Mouse (Mus musculus): ENCODE results near the gene Dact3. TPM values are rescaled to one million over a fixed set of nuclear protein-coding genes. Genes with fewer than 3 reads are reported as not detected.

Dact3 gene
- polyA plus RNA-seq, 1 experiment from 2014 or later = 2.2 TPM

DNA sequence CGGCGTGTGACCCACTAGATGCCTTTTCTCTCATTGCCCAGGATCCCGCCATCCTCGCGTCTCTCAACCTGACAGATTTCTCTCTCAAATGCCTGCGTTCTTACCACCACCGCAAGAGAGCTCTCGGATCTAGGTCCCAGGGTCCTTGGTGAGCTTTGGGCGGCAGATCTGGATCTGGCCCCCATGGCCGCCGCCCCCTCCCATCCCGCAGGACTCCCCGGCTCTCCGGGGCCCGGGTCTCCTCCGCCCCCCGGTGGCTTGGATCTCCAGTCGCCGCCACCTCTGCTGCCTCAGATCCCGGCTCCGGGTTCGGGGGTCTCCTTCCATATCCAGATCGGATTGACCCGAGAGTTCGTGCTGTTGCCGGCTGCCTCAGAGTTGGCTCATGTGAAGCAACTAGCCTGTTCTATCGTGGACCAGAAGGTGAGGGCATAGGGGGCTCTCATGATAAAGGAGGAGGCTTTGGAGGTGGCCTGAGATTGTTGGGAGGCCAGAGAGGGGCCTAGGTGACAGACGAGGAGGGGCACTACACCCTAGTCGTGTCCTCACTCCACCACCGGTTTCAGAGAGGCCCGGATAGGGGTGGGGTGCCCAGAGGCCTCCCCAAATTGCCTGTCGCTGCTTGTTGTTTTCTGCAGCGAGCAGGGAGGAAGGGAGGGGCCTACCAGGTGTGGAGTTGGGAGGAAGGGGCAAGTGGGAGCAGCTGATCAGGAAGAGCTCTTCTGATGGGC is 31.5 kb upstream of the Dact3 start:
- peak overlapping the region; percentile 74 for H3K4me3 ChIP-seq
- 2% methylated on average over 33 of the region's 33 CpGs for WGBS
- DNase-seq (ENCODE audit: low spot score) = peak; percentile 46
- H3K27me3 ChIP-seq (ENCODE audit: low read depth, poor library complexity, severe bottlenecking) = peaks cover 15% of the 10 kb centered on the region; the same call in 1 of the 2 replicates
- H3K27ac ChIP-seq (replicated peaks) = peak overlapping the region; percentile 84
- H3K4me1 ChIP-seq = peaks cover 46% of the 10 kb centered on the region
- no peaks in the 10 kb centered on the region for H3K9me3 ChIP-seq (replicated peaks)
- peaks cover 48% of the 10 kb centered on the region for H3K36me3 ChIP-seq

DNA sequence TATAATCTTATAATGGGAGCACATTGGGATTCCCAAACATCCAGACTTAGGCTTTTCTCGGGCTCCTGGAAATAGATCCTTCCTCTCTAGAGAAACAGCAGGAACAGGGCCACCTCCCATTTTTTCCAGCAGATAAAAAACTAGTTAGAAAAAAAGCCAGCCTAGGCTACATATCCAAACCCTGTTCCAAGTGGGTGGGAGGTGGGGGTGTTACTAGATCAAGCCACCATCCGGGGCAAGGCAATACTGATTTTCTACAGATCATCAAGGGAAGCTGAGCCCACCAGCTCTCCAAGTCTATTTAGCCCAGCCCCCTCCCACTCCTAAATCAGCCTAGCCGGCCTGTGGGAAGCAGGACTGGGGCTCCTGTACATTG is 30.4 kb upstream of the Dact3 start:
- Histone ChIP-seq H3K4me3 (peak overlapping the region; percentile 74), H3K9me3 (replicated peaks) (no peaks in the 10 kb centered on the region), H3K27ac (replicated peaks) (no peak overlapping the region), H3K36me3 (peaks cover 48% of the 10 kb centered on the region), H3K4me1 (peaks cover 46% of the 10 kb centered on the region), H3K27me3 (ENCODE audit: low read depth, poor library complexity, severe bottlenecking) (peaks cover 15% of the 10 kb centered on the region; the same call in 1 of the 2 replicates)
- WGBS = 71% methylated on average over 3 of the region's 3 CpGs
- no peak for DNase-seq (ENCODE audit: low spot score)

DNA sequence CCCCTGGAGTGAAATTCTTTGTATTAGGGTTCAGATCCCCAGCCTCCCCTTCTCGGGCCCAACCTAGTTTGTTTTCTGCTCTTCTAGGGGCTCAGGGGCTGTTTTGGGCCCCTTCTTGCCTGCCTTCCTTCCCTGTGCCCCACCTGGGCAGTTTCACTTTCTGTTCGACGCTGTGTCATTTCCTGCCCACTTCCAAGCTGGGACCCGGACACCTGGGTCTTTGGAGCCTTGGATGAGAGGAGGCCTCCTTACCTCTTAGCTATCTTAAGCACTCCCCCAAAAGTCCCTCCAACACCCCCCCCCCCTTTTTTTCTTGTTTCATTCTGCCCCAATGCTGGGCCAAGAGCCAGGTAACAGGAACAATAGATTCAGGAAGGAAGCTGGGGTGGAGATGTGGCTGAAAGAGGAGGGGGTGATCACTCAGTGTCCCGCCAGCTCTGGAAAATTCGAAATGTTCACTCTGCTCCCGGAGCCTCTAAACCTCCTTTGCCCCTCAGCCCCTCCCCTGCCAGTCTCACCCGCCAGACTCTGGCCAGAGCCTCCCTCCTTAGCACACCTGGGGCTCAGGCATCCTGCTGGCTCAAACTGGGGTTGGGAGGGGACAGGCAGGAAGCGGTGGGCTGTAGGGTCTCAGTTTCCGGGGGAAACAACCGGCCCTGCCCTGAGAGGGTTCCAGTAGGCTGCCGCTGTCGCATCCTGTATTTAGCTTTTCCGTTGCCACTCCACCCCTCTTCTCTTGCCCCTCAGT is 29.9 kb upstream of the Dact3 start:
- H3K4me1 ChIP-seq = peaks cover 46% of the 10 kb centered on the region
- WGBS = 40% methylated on average over 14 of the region's 14 CpGs
- H3K27me3 ChIP-seq (ENCODE audit: low read depth, poor library complexity, severe bottlenecking) = peaks cover 15% of the 10 kb centered on the region; the same call in 1 of the 2 replicates
- no peak for DNase-seq (ENCODE audit: low spot score)
- H3K9me3 ChIP-seq (replicated peaks) = no peaks in the 10 kb centered on the region
- H3K27ac ChIP-seq (replicated peaks) = peak overlapping the region; percentile 42
- H3K36me3 ChIP-seq = peaks cover 48% of the 10 kb centered on the region
- peak overlapping the region; percentile 74 for H3K4me3 ChIP-seq

DNA sequence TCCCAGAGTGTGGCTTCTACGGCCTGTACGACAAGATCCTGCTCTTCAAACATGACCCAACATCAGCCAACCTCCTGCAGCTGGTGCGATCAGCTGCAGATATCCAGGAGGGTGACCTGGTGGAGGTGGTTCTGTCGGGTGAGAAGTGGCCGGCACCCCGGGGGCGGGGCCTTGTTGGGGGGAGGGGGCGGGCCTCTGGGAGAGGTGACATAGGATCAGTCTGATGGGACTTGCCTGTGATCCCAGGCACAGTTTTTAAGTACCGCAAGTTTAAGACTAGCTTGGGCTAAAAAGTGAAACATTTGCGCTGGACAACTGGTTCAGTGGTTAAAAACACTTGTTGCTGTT is 29.3 kb upstream of the Dact3 start:
- no peak overlapping the region for H3K27ac ChIP-seq (replicated peaks)

DNA sequence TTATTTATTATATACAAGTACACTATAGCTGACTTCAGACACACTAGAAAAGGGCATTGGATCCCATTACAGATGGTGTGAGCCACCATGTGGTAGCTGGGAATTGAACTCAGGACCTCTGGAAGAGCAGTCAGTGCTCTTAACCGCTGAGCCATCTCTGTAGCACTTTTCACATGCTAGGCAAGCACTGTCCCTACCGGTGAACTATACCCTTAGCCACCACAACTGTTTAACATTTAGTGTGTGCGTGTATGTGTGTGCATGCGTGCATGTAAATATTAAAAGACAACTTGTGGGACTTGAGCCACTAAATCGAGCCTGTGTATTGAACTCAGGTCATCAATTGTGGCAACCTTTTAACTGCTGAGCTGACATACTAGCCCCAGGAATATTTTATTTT is 28.3 kb upstream of the Dact3 start:
- H3K4me3 ChIP-seq = no peak overlapping the region
- no peak for DNase-seq (ENCODE audit: low spot score)
- no peak overlapping the region for H3K27ac ChIP-seq (replicated peaks)
- H3K4me1 ChIP-seq = peaks cover 39% of the 10 kb centered on the region
- peaks cover 15% of the 10 kb centered on the region; the same call in 1 of the 2 replicates for H3K27me3 ChIP-seq (ENCODE audit: low read depth, poor library complexity, severe bottlenecking)
- no peaks in the 10 kb centered on the region for H3K9me3 ChIP-seq (replicated peaks)
- peaks cover 48% of the 10 kb centered on the region for H3K36me3 ChIP-seq
- 95% methylated on average over 5 of the region's 5 CpGs for WGBS

More for the DNA sequence above, 29.3 kb upstream of the Dact3 start:
- Histone ChIP-seq H3K9me3 (replicated peaks) (no peaks in the 10 kb centered on the region), H3K4me1 (peaks cover 46% of the 10 kb centered on the region), H3K27me3 (ENCODE audit: low read depth, poor library complexity, severe bottlenecking) (peaks cover 15% of the 10 kb centered on the region; the same call in 1 of the 2 replicates), H3K36me3 (peaks cover 48% of the 10 kb centered on the region), H3K4me3 (peak overlapping the region; percentile 74)
- DNase-seq (ENCODE audit: low spot score) = no peak
- 31% methylated on average over 10 of the region's 10 CpGs for WGBS

DNA sequence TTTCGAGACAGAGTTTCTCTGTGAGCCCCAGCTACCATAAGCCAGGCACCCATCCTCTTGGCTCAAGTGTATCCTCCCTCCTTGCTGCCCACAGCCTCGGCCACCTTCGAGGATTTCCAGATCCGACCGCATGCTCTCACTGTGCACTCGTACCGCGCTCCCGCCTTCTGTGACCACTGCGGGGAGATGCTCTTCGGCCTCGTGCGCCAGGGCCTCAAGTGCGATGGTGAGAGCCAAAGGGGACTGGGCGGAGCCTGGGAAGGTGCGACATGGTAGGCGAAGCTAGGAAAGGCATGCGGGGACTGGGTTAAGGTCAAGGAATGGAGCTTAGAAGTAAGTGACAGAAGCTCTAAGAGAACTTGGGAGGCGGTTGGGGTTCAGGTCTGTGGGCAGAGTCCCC is 27.6 kb upstream of the Dact3 start:
- Histone ChIP-seq H3K27ac (replicated peaks) (no peak overlapping the region), H3K4me1 (peaks cover 31% of the 10 kb centered on the region), H3K27me3 (ENCODE audit: low read depth, poor library complexity, severe bottlenecking) (peaks cover 15% of the 10 kb centered on the region; the same call in 1 of the 2 replicates), H3K9me3 (replicated peaks) (no peaks in the 10 kb centered on the region), H3K4me3 (no peak overlapping the region), H3K36me3 (peaks cover 52% of the 10 kb centered on the region)
- DNase-seq (ENCODE audit: low spot score) = no peak
- 88% methylated on average over 19 of the region's 19 CpGs for WGBS

DNA sequence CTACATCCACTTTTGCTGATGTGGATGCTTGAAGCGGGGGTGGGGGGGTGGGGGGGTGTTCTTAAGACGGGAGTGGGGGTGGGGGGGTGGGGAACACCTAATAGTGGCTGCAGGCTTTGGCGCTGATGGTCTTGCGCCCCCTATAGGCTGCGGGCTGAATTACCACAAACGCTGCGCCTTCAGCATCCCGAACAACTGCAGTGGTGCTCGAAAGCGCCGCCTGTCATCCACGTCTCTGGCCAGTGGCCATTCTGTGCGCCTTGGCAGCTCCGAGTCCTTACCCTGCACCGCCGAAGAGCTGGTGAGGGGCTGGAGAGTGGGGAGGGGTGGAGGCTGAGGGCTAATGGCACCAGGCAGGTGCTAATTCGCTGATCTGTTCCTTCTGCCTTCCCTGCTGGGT is 26.5 kb upstream of the Dact3 start:
- Histone ChIP-seq H3K4me3 (no peak overlapping the region), H3K36me3 (peaks cover 60% of the 10 kb centered on the region), H3K27me3 (ENCODE audit: low read depth, poor library complexity, severe bottlenecking) (peaks cover 15% of the 10 kb centered on the region; the same call in 1 of the 2 replicates), H3K9me3 (replicated peaks) (no peaks in the 10 kb centered on the region), H3K27ac (replicated peaks) (0 out of 2 replicates have a peak overlapping the region, but pooled peaks have one; percentile 7), H3K4me1 (peaks cover 23% of the 10 kb centered on the region)
- peak; percentile 55 for DNase-seq (ENCODE audit: low spot score)
- 19% methylated on average over 17 of the region's 17 CpGs for WGBS

DNA sequence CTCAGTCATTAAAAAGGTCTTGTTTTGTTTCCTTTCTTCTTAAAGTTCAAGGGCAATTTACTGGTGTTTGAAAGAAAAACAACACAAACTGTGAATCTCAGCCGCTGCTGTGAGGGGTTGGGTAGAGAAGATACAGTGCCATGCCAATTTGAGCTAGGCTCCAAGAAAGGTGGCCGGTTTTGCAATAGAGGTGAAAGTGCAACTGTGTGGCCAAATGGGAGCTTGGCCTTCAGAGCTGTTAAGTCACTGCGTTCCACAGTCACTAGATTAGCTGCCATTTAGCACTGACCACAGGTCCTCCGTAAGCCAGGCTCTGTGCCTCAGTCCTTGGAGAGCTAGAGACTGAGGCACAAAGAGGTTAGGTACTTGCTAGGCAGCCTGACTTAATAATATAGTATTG is 23.5 kb upstream of the Dact3 start:
- WGBS = 91% methylated on average over 4 of the region's 4 CpGs
- Histone ChIP-seq H3K27me3 (ENCODE audit: low read depth, poor library complexity, severe bottlenecking) (no peaks in the 10 kb centered on the region), H3K9me3 (replicated peaks) (no peaks in the 10 kb centered on the region), H3K4me3 (no peak overlapping the region), H3K4me1 (no peaks in the 10 kb centered on the region; the same call in 1 of the 2 replicates), H3K27ac (replicated peaks) (no peak overlapping the region), H3K36me3 (peaks cover 83% of the 10 kb centered on the region)
- DNase-seq (ENCODE audit: low spot score) = no peak

DNA sequence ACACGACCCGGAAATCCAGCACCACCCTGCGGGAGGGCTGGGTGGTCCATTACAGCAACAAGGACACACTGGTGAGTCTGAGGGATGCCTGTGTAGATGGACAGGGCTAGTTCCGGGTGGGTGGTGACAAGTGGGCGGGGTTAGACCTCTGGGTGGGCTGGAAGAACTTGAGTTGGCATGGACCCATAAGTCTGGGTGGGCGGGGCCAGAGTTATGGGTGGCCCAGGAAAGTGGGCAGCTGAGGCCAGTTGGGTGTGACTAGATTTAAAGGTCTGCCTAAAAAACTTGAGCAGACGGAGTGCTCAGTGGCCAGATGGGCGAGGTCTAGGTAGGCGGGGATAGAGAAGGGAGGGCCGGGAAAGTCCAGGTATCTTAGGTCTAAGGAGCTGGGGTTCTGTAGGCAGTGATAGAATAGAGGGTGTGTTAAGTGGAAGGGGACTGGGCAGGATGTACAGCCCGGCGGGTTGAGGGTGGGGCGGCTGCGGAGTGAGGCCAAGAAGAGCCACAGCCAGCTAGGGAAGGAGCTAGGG is 21.8 kb upstream of the Dact3 start:
- H3K27me3 ChIP-seq (ENCODE audit: low read depth, poor library complexity, severe bottlenecking) = no peaks in the 10 kb centered on the region
- peaks cover 94% of the 10 kb centered on the region for H3K36me3 ChIP-seq
- no peak overlapping the region for H3K4me3 ChIP-seq
- 90% methylated on average over 14 of the region's 14 CpGs for WGBS
- no peak for DNase-seq (ENCODE audit: low spot score)
- no peaks in the 10 kb centered on the region; the same call in 1 of the 2 replicates for H3K4me1 ChIP-seq
- no peak overlapping the region for H3K27ac ChIP-seq (replicated peaks)
- H3K9me3 ChIP-seq (replicated peaks) = no peaks in the 10 kb centered on the region

DNA sequence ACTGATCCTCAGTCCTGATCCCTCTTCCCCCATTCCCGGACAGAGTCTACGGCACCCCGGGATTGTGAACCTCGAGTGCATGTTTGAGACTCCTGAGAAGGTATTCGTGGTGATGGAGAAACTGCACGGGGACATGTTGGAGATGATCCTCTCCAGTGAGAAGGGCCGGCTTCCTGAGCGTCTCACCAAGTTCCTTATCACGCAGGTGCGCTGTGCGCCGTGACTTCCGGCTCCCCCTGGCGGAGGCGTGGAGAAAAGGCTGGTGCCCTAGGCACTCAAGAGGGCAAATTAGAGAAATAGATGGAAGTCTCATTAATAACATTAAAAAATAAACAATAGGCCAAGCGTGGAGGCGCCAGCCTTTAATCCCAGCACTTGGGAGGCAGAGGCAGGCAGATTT is 16.8 kb upstream of the Dact3 start:
- no peak overlapping the region for H3K27ac ChIP-seq (replicated peaks)
- DNase-seq (ENCODE audit: low spot score) = peak; percentile 36
- no peak overlapping the region for H3K4me3 ChIP-seq
- H3K4me1 ChIP-seq = no peaks in the 10 kb centered on the region
- WGBS = 21% methylated on average over 17 of the region's 17 CpGs
- no peaks in the 10 kb centered on the region for H3K27me3 ChIP-seq (ENCODE audit: low read depth, poor library complexity, severe bottlenecking)
- H3K9me3 ChIP-seq (replicated peaks) = no peaks in the 10 kb centered on the region
- H3K36me3 ChIP-seq = peaks cover 79% of the 10 kb centered on the region

DNA sequence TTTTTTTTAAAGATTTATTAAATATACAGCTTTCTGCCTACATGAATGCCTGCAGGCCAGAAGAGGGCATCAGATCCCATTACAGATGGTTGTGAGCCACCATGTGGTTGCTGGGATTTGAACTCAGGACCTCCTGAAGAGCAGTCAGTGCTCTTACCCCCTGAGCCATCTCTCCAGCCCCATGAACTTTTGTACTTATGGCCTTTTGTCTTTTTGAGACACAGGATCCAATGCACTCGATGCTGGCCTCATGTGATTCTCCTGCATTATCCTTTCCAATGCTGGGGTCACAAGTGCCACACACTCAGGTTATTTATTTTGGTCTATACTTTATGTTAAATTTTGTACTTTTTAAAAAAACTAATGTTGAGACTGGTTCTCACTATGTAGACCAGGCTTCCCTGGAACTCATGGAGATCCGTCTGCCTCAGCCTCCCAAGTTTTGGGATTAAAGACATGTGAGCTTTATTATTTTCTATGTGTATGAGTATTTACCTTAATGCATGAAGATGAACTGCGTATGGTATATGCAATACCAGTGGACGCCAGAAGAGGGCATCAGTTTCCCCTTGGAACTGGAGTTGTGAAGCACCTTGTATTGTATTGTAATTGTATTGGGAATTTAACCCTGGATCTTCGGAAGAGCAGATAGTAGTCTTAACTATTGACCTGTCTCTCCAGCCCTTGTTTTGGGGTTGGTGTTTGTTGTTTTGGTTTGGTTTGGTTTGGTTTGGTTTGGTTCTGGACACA is 15.0 kb upstream of the Dact3 start:
- 0 out of 2 replicates have a peak, but pooled peaks cover 3% of the 10 kb centered on the region for H3K9me3 ChIP-seq (replicated peaks)
- peaks cover 79% of the 10 kb centered on the region for H3K36me3 ChIP-seq
- no peak overlapping the region for H3K27ac ChIP-seq (replicated peaks)
- no peaks in the 10 kb centered on the region for H3K4me1 ChIP-seq
- no peak overlapping the region for H3K4me3 ChIP-seq
- 33% methylated on average over 5 of the region's 5 CpGs for WGBS
- DNase-seq (ENCODE audit: low spot score) = peak; percentile 50
- H3K27me3 ChIP-seq (ENCODE audit: low read depth, poor library complexity, severe bottlenecking) = no peaks in the 10 kb centered on the region

DNA sequence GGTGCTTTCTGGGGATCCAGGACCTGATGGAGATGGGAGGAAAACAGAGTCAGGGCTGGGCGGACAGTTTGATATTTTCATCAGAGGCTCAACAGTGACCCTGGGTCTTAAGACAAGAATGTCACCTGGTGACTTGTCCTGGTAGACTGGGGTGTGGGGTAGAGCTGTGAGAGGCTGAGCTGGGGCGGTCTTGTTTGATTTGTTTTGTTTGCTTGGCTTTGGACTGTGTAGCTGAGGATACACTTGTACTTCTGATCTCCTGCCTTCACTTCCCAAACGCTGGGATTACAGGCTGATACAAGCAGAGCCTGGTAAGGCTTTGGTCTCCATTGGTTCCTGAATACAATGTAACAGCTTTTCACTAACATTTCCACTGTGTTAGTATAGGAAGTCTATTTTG is 7.6 kb upstream of the Dact3 start:
- 84% methylated on average over 3 of the region's 3 CpGs for WGBS
- H3K36me3 ChIP-seq = peaks cover 66% of the 10 kb centered on the region
- H3K9me3 ChIP-seq (replicated peaks) = 0 out of 2 replicates have a peak, but pooled peaks cover 3% of the 10 kb centered on the region
- no peak for DNase-seq (ENCODE audit: low spot score)
- H3K4me3 ChIP-seq = no peak overlapping the region
- H3K27ac ChIP-seq (replicated peaks) = no peak overlapping the region
- H3K4me1 ChIP-seq = peaks cover 18% of the 10 kb centered on the region
- H3K27me3 ChIP-seq (ENCODE audit: low read depth, poor library complexity, severe bottlenecking) = no peaks in the 10 kb centered on the region
